Mouse (Mus musculus): ENCODE data around the gene Ryk. TPM values are rescaled to one million over a fixed set of nuclear protein-coding genes. Genes with fewer than 3 reads are reported as not detected.

The Ryk gene
- polyA plus RNA-seq, 1 experiment from 2014 or later = 20.3 TPM

DNA sequence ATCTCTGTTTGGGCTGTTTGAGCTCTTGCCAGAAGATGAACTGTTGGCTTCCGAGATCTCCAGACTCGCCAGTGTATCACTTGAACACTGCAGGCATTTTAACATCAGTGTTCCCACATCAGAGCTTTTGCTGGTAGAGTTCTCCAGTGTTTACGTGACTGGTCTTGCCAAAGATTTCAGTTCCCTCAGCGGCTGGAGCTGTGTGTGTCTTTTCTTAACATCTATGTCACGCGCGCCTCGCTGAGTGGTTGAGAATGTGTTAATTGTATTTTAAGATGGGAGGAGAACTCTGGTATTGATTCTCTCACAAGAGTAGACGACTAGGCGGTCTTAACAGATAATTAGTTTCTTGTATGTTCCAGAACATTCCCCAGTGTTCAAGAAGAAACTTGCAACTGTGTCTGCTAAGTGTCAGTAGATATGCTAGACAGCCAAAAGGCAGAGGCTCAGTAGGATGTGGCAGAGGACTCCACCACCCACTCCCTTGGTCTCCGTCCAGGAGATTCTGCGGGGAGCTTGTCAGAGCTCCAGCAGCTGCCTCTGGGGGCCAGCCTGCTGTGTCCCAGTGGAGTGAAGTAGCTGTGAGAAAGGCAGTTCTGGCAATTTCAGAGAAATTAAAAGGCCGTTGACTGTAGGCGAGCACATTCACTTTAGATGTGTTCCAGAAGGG lies 29.3 kb downstream of the Ryk start:
- peaks cover 54% of the 10 kb centered on the region for H3K4me1 ChIP-seq (replicated peaks; ENCODE audit: control insufficient read depth, insufficient read depth, low read length)
- WGBS = 36% methylated on average over 14 of the region's 14 CpGs
- peak overlapping the region; percentile 83 for H3K27ac ChIP-seq (ENCODE audit: low read length)
- ATAC-seq (ENCODE audit: low read depth) = peak; percentile 93
- no peaks in the 10 kb centered on the region for H3K27me3 ChIP-seq (ENCODE audit: control insufficient read depth, insufficient read depth, low read depth, low read length)
- peaks cover 11% of the 10 kb centered on the region for H3K36me3 ChIP-seq (ENCODE audit: control insufficient read depth, insufficient read depth, low read length)
- H3K4me2 ChIP-seq (ENCODE audit: low read depth, low read length) = no peak overlapping the region
- H3K9me3 ChIP-seq (ENCODE audit: control insufficient read depth, low read length) = peaks cover 2% of the 10 kb centered on the region
- no peak overlapping the region for H3K9ac ChIP-seq (ENCODE audit: low read length)
- H3K4me3 ChIP-seq (ENCODE audit: low read length) = no peak overlapping the region

DNA sequence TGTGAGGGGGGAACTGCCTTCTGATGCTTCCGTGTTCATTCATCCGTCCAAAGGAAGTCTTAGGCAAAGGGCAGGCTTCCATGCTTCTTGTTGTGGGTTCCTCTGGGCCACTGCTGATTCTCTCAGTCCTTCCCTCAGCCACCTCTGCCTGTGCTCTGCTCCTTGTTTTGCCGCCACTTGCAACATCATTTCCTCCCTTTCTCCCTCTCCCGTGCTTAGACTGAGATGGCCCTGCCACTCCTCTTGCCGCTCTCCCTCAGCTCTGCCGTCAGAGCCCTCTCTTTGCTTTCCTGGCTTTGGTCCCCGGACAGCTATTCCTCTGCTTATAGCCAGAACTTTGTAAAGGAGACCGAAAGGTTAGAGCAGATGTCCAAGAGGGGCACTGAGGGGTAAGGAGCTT lies 30.2 kb downstream of the Ryk start:
- 34% methylated on average over 8 of the region's 8 CpGs for WGBS
- H3K4me1 ChIP-seq (replicated peaks; ENCODE audit: control insufficient read depth, insufficient read depth, low read length) = peaks cover 54% of the 10 kb centered on the region
- peaks cover 11% of the 10 kb centered on the region for H3K36me3 ChIP-seq (ENCODE audit: control insufficient read depth, insufficient read depth, low read length)
- H3K9ac ChIP-seq (ENCODE audit: low read length) = no peak overlapping the region
- H3K27ac ChIP-seq (ENCODE audit: low read length) = peak overlapping the region; percentile 83
- H3K4me2 ChIP-seq (ENCODE audit: low read depth, low read length) = no peak overlapping the region; the same call in 1 of the 2 replicates
- ATAC-seq (ENCODE audit: low read depth) = no peak
- no peak overlapping the region for H3K4me3 ChIP-seq (ENCODE audit: low read length)
- no peaks in the 10 kb centered on the region for H3K9me3 ChIP-seq (ENCODE audit: control insufficient read depth, low read length)
- H3K27me3 ChIP-seq (ENCODE audit: control insufficient read depth, insufficient read depth, low read depth, low read length) = no peaks in the 10 kb centered on the region

DNA sequence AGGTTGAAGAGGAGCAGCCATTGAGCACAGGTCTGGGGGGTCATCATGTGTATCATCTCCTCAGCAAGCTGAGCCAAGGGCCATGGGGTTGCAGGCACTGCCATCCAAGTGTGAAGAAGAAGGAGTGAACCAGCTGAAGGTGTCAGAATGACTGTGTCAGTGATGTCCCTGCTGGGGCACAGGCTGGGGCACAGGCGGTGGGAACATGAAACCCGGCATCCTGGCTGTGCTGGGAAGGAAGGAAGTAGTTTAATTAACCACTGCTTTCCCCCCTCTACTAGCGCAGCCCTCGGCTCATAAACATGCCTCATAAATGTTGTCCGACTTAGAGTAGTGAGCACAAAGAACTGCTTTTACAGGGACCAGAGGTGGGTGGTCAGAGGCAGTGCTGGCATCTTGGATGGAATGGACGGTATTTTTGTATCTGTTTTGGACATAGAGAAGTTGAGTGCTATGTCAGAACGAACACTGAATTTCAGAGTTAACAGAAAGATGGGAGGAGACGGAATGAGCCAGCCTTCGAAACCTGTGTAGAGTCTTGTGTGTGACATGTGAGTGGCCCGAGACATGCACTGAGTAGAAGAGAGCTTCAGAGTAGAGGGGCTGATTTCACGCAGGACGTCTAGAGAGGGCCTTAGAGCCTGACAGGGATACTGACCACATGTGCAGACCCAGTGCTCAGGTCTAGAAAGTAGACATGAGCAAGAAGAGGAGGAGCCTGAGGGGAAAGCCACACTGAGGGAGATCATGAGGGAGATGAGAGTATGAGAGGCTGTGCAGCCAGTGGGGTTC lies 31.4 kb downstream of the Ryk start:
- no peak overlapping the region; the same call in 1 of the 2 replicates for H3K27ac ChIP-seq (ENCODE audit: low read length)
- H3K27me3 ChIP-seq (ENCODE audit: control insufficient read depth, insufficient read depth, low read depth, low read length) = no peaks in the 10 kb centered on the region
- peaks cover 48% of the 10 kb centered on the region for H3K4me1 ChIP-seq (replicated peaks; ENCODE audit: control insufficient read depth, insufficient read depth, low read length)
- no peak overlapping the region for H3K4me2 ChIP-seq (ENCODE audit: low read depth, low read length)
- H3K9ac ChIP-seq (ENCODE audit: low read length) = no peak overlapping the region
- whole genome bisulfite sequencing = 65% methylated on average over 12 of the region's 12 CpGs
- ATAC-seq (ENCODE audit: low read depth) = no peak
- peaks cover 11% of the 10 kb centered on the region for H3K36me3 ChIP-seq (ENCODE audit: control insufficient read depth, insufficient read depth, low read length)
- no peaks in the 10 kb centered on the region for H3K9me3 ChIP-seq (ENCODE audit: control insufficient read depth, low read length)
- no peak overlapping the region for H3K4me3 ChIP-seq (ENCODE audit: low read length)

DNA sequence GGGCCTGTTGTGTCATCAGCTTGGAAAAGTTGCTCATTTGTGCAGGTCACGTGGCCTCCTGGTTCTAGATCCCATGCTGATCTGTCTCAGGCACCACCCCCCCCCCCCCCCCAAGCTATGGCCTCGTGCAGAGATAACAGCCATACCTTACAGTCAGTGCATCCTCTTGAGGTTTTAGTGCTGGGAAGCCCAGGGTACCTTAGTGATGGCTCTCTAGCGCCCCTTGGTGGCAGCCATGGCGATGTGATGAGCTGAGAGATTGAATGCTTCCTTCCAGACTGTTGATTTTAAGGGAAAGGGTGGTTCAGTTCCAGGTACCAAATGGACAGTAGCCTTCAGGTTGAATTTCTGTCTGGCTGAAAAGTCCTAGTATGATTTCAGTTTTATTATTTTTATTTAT lies 32.2 kb downstream of the Ryk start:
- Histone ChIP-seq H3K27ac (ENCODE audit: low read length) (no peak overlapping the region; the same call in 1 of the 2 replicates), H3K4me1 (replicated peaks; ENCODE audit: control insufficient read depth, insufficient read depth, low read length) (peaks cover 40% of the 10 kb centered on the region)
- no peak for ATAC-seq (ENCODE audit: low read depth)

DNA sequence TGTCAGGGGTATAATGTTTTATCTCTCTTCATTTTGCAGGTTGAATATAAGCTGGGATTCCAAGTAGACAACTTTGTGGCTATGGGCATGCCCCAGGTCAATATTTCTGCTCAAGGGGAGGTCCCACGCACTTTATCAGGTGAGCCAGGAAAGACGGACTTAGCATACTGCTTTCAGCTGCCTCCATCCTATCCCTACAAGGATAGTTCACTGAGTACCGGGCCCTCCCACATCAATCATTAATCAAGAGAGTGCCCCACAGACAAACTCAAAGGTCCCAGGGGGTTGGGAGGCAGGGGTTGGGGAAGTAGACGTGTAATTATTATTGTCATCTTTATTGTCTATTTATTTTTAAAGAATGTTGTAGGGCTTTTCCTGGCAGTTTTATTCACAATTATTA lies 32.8 kb downstream of the Ryk start:
- peaks cover 18% of the 10 kb centered on the region for H3K36me3 ChIP-seq (ENCODE audit: control insufficient read depth, insufficient read depth, low read length)
- no peaks in the 10 kb centered on the region for H3K9me3 ChIP-seq (ENCODE audit: control insufficient read depth, low read length)
- no peak overlapping the region for H3K9ac ChIP-seq (ENCODE audit: low read length)
- no peak for ATAC-seq (ENCODE audit: low read depth)
- WGBS = 73% methylated on average over 4 of the region's 4 CpGs
- H3K4me1 ChIP-seq (replicated peaks; ENCODE audit: control insufficient read depth, insufficient read depth, low read length) = peaks cover 34% of the 10 kb centered on the region
- H3K27ac ChIP-seq (ENCODE audit: low read length) = no peak overlapping the region
- H3K4me2 ChIP-seq (ENCODE audit: low read depth, low read length) = no peak overlapping the region
- H3K4me3 ChIP-seq (ENCODE audit: low read length) = no peak overlapping the region
- H3K27me3 ChIP-seq (ENCODE audit: control insufficient read depth, insufficient read depth, low read depth, low read length) = no peaks in the 10 kb centered on the region

More for the DNA sequence above, 32.2 kb downstream of the Ryk start:
- H3K4me2 ChIP-seq (ENCODE audit: low read depth, low read length) = no peak overlapping the region
- H3K27me3 ChIP-seq (ENCODE audit: control insufficient read depth, insufficient read depth, low read depth, low read length) = no peaks in the 10 kb centered on the region
- H3K9me3 ChIP-seq (ENCODE audit: control insufficient read depth, low read length) = no peaks in the 10 kb centered on the region
- no peak overlapping the region for H3K4me3 ChIP-seq (ENCODE audit: low read length)
- WGBS = 7% methylated on average over 4 of the region's 4 CpGs
- no peak overlapping the region for H3K9ac ChIP-seq (ENCODE audit: low read length)
- H3K36me3 ChIP-seq (ENCODE audit: control insufficient read depth, insufficient read depth, low read length) = peaks cover 11% of the 10 kb centered on the region

DNA sequence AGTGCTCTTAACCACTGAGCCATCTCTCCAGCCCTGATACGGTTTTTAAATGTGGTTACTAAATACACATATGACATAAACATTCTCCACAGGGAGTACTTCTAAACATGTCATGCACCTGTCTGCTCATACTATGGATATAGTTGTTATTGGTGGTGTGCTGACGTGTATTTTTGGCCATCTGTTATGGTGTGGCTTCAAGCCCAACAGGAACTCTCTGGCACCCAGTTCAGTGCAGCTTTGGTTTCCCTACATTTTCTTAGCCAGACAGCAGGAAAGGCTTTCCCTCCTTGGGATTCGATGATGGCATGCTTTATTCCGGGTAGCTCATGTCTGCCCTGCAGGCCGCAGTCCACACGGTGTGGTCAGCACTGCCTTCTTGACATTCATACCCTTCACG lies 33.7 kb downstream of the Ryk start:
- no peak for ATAC-seq (ENCODE audit: low read depth)
- 86% methylated on average over 7 of the region's 7 CpGs for WGBS
- no peak overlapping the region for H3K9ac ChIP-seq (ENCODE audit: low read length)
- no peak overlapping the region for H3K4me3 ChIP-seq (ENCODE audit: low read length)
- H3K4me2 ChIP-seq (ENCODE audit: low read depth, low read length) = no peak overlapping the region
- no peaks in the 10 kb centered on the region for H3K27me3 ChIP-seq (ENCODE audit: control insufficient read depth, insufficient read depth, low read depth, low read length)
- peaks cover 27% of the 10 kb centered on the region for H3K4me1 ChIP-seq (replicated peaks; ENCODE audit: control insufficient read depth, insufficient read depth, low read length)
- H3K36me3 ChIP-seq (ENCODE audit: control insufficient read depth, insufficient read depth, low read length) = peaks cover 21% of the 10 kb centered on the region
- H3K9me3 ChIP-seq (ENCODE audit: control insufficient read depth, low read length) = no peaks in the 10 kb centered on the region
- H3K27ac ChIP-seq (ENCODE audit: low read length) = no peak overlapping the region

DNA sequence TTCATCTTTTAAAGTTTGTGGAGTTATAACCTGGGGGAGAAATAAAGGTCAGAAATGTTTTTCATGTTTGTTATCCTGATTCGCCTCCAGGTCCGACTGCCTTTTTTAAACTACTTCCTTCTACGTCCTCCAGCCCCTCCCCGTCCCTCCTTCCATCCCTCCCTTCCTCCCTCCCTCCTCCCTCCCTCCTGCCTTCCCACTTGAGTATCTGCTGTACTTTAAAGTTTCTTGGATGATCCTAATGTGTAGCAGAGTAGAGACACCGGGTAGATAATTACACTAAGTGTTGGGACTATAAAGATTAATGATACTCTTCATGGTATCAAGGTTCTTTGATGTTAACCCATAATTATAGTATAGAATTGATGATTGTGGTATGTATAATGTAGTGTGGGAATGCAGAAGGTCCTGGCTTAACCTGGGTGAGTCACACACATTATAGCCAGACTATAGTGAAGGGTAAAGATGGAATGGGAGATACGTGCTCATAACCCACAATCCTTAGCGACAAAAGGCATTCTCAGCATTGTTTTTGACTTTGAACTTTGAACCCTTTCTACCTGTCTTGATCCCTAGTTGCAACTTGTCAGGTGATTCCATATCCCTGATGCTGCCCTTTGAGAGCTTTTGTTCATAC lies 41.5 kb downstream of the Ryk start:
- Histone ChIP-seq H3K9ac (ENCODE audit: low read length) (no peak overlapping the region), H3K27ac (ENCODE audit: low read length) (no peak overlapping the region), H3K9me3 (ENCODE audit: control insufficient read depth, low read length) (no peaks in the 10 kb centered on the region), H3K4me1 (replicated peaks; ENCODE audit: control insufficient read depth, insufficient read depth, low read length) (no peaks in the 10 kb centered on the region), H3K4me3 (ENCODE audit: low read length) (no peak overlapping the region), H3K27me3 (ENCODE audit: control insufficient read depth, insufficient read depth, low read depth, low read length) (no peaks in the 10 kb centered on the region), H3K4me2 (ENCODE audit: low read depth, low read length) (no peak overlapping the region), H3K36me3 (ENCODE audit: control insufficient read depth, insufficient read depth, low read length) (peaks cover 30% of the 10 kb centered on the region)
- ATAC-seq (ENCODE audit: low read depth) = no peak
- WGBS = 72% methylated on average over 7 of the region's 7 CpGs

DNA sequence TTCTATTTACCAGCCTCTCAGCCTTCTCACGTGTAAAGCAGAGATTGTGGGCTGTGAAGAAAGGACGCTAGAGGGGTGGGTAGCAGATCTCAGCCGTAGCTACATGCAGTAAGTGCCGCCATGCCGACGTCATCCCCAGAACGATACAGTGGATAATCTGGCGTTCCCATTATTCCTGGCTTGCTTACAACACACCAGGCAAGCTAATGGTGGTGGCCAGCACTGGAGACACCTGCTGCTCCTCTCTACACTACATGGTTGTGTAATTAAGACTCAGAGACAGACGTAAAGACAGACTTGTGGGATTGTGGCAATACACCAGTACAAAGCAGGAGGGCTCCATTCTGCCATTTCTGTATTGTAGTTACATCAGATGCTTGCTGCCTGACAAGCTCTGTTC lies 43.2 kb downstream of the Ryk start:
- Histone ChIP-seq H3K27me3 (ENCODE audit: control insufficient read depth, insufficient read depth, low read depth, low read length) (no peaks in the 10 kb centered on the region), H3K27ac (ENCODE audit: low read length) (no peak overlapping the region), H3K36me3 (ENCODE audit: control insufficient read depth, insufficient read depth, low read length) (peaks cover 25% of the 10 kb centered on the region), H3K4me3 (ENCODE audit: low read length) (no peak overlapping the region), H3K9me3 (ENCODE audit: control insufficient read depth, low read length) (no peaks in the 10 kb centered on the region), H3K9ac (ENCODE audit: low read length) (no peak overlapping the region), H3K4me2 (ENCODE audit: low read depth, low read length) (no peak overlapping the region), H3K4me1 (replicated peaks; ENCODE audit: control insufficient read depth, insufficient read depth, low read length) (no peaks in the 10 kb centered on the region)
- 85% methylated on average over 9 of the region's 9 CpGs for WGBS
- no peak for ATAC-seq (ENCODE audit: low read depth)

DNA sequence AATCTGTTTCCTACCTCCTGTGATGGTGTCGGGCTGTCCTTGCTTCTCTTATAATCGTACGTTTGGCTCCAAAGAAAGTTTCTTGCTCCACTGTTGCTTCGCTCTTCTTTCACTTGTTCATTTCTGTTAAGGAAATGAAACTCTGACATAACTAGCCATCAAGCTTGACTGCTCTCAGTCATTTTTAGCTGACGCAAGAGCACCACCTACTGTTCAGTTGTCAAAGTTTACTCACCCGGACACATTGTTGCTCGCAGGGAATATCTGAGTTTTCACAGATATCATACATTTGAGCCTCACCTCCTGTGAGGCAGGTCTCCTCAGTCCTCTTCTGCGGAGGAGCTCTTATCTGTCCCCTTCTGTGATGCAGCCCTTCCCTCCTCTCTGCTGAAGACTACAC lies 44.8 kb downstream of the Ryk start:
- H3K27ac ChIP-seq (ENCODE audit: low read length) = no peak overlapping the region
- no peak overlapping the region for H3K4me3 ChIP-seq (ENCODE audit: low read length)
- no peaks in the 10 kb centered on the region for H3K27me3 ChIP-seq (ENCODE audit: control insufficient read depth, insufficient read depth, low read depth, low read length)
- peak; percentile 49; the same call in 1 of the 2 replicates for ATAC-seq (ENCODE audit: low read depth)
- WGBS = 49% methylated on average over 8 of the region's 8 CpGs
- no peak overlapping the region for H3K4me2 ChIP-seq (ENCODE audit: low read depth, low read length)
- H3K36me3 ChIP-seq (ENCODE audit: control insufficient read depth, insufficient read depth, low read length) = peaks cover 22% of the 10 kb centered on the region
- H3K9me3 ChIP-seq (ENCODE audit: control insufficient read depth, low read length) = no peaks in the 10 kb centered on the region
- no peaks in the 10 kb centered on the region for H3K4me1 ChIP-seq (replicated peaks; ENCODE audit: control insufficient read depth, insufficient read depth, low read length)
- no peak overlapping the region for H3K9ac ChIP-seq (ENCODE audit: low read length)
